Mouse (Mus musculus) adrenal gland, postnatal 4 days (tissue): ENCODE results near the gene Dyrk4. TPM values are rescaled to one million over a fixed set of nuclear protein-coding genes. Genes with fewer than 3 reads are reported as not detected.

Experiments
- DNase-seq, 2 experiments: peaks; one replicate each; pipeline ENCODE4 v3.0.0; 2021 to 2022; ENCODE audit warnings: low spot score in 2 of 2, mixed read lengths in 2 of 2
- total RNA-seq, 2 experiments: library from RNA; stranded (reverse); gene quantifications; 2 replicates each; pipeline ENCODE4 v1.2.3; 2021

Dyrk4 gene
- total RNA-seq, 2 experiments from 2014 or later, result not detected

- no peak for DNase-seq
Observed at GRCm38 (mm10) chr6:126836628-126837027, 85.0 kb downstream of the Dyrk4 start.

Other genes starting within 250 kb of the Dyrk4 start
- gene Kcna6, start 181.2 kb downstream of the Dyrk4 start, total RNA-seq, result 1 to 10 TPM; 7.3 to 7.6 TPM
- 100 to 1,000 TPM; 176 to 196 TPM for gene Ndufa9, start 72.7 kb downstream of the Dyrk4 start, total RNA-seq
- gene Akap3, start 68.7 kb downstream of the Dyrk4 start, total RNA-seq, result not detected
- 10 to 100 TPM; 18.5 to 19.7 TPM for gene Rad51ap1, start 17.7 kb upstream of the Dyrk4 start, total RNA-seq
- 10 to 100 TPM; 20.6 to 23.3 TPM for gene D6Wsu163e, start 18.1 kb upstream of the Dyrk4 start, total RNA-seq
- gene Fgf6, start 93.7 kb upstream of the Dyrk4 start, total RNA-seq, result under 1 TPM; 0.11 to 0.68 TPM
- gene Fgf23, start 151.1 kb upstream of the Dyrk4 start, total RNA-seq, result not detected
- 10 to 100 TPM; 13.5 to 13.7 TPM for gene Tigar, start 187.7 kb upstream of the Dyrk4 start, total RNA-seq
- 100 to 1,000 TPM; 267 to 278 TPM for gene Ccnd2, start 230.4 kb upstream of the Dyrk4 start, total RNA-seq